Mouse (Mus musculus): Measurements from ENCODE around the gene Pabpc4.

Pabpc4 gene

DNA sequence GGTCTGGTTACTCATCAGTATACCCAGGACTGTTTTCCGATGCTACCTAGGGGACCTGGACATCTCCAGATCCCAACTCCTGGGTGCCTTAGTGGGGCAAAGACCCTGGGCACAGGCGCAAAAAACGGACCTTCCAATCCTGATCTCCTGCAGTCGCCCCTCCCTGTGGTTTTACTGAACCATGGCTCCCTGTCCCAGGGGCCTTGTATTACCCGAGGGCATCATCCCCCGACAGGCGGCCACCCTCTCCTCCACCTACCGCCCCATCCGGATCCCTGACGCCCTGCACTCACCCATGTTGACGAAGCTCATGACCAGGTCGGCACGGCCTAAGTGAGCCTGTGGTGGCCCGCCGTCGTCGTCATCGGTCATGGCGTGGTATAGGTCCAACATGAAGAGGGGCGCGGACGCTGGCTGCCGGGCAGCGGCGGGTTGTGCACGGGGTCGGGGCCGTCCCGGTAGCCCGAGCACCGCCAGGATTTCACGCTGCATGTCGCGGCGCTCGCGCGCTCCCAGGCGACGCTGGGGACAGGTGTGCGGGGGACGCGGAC lies 80.0 kb downstream of the Pabpc4 start:
- in situ Hi-C loops (cut with MboI, MseI), result no loop called here

DNA sequence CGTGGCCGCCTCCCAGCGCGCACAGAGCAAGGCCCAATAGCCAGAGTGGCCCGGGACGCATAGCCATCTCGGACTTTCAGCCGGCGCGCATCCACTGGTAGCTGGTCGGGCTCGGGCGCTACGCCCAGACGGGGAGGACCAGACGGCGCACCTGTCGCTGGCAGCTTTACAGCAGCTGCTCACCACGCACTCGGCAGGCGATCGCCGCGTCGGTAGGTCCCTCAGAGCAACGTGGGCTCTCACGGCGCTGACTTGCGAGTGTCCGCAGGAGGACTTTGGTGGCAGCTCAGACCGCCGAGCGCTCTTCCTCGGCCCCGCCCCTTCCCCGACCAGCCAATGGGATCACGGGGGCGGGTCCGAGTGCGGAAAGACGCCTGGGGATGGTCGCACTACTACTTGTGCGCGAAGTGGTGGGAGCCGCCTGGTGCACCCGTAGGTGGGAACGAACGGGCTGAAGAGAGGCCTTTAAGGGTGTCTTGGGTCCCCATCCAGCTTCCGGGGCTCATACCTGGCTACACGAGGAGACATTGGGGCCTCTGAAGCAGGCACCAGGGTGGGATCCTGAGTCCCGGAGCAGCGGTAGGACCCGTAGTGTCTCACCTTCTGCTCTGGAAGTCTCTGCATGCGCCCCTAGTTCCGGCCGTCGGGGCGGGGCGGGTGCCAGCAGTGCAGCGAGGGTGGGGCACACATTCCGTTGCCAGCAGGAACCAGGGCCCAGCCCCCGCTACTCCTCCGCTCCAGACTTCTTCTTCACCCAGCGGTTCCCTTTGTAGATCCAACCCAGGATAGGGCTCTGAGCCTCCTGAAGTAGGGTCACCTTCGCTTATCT lies 80.7 kb downstream of the Pabpc4 start, which contains the start of gene Bmp8a:
Gene Bmp8a (minus strand): TSS at position 611 of the 829 bp plus-strand sequence.
- in situ Hi-C loops (cut with MboI, MseI), result no loop called here

DNA sequence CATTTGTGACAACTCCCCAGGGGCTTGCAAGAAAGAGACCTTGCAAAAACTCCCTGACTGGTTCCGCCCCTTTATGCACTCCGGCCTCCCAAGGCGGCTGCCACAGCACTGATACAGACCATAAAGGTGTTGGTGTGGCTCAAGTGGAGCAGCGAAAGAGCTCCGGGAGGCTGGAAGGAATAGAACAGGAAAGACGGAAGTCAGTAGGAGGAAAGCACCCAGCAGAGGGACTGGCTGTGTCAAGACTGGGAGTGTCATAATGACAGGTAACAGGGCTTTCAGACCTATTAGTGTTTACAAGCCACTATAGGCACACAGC lies 81.3 kb downstream of the Pabpc4 start:
- in situ Hi-C loops (cut with MboI, MseI), result no loop called here

All from regulatory T cell (primary cell).